Mouse (Mus musculus): ENCODE results near the gene Chit1.

The Chit1 gene

DNA sequence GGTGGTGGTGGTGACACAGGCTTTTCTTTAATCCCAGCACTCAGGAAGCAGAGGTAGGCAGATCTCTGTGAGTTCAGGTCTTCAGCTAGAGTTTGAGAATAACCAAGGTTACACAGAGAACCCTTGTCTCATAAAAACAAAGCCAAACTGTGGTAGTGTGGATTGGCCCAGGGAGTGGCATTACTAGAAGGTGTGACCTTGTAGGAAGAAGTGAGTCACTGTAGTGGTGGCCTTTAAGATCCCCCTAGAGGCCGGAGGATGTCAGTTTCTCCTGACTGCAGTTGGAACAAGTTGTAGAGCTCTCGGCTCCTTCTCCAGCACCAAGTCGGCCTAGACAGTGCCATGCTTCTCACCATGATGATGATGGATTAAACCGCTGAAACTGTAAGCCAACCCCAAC, at the start of gene Chit1:
Gene Chit1 (plus strand): TSS at position 264 of the 400 bp plus-strand sequence.
- no peak for DNase-seq

DNA sequence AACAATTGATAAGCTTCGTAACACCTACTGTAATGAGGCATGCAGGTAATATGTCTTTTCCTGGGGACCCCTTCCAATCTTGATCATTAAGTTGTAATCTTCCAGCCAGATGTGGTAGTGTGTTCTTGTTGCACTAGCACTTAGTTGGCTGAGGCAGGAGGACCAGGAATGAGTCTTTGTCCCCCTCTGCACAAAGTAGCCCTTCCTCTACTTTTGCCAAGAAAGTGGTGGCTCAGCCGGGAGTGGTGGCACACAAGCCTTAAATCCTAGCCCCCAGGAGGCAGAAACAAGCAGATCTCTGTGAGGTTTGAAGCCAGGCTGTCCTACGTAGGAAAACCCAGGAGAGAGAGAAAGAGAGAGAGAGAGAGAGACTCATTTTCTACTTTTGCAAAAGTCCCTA, 49.1 kb upstream of the Chit1 start:
- no peak for DNase-seq

DNA sequence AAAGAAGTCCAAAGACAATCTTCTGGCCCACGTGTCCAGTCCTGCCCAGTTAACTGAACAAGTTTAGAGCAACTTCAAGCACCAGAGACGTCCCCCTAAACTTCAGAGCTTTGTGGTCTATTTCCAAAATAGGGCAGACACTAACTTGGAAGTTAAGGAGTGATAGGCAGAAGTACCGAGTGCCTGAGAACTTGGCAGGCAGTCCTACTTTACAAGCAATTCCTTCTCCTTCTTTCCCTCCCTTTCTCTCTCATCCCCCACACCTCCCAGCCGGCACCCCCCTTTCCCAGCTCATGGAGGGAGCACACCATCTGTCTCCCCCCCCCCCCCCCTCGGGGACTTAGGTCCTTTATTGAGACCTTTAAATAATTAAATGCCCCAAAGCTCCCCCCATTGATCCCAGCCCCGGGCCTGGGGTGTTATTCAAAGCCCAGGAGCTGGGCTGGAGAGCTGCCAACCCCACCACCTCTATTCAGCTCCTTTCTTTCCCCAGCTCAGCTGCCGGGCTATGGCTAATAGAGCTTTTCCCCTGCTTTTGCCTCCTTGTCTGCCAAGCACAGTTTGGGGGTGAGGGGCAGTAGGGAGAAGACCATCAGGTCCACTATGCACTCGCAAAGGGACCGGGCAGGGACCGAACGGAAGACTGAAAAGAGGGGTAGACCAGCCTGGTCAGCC, 48.5 kb upstream of the Chit1 start:
- peak; percentile 71 to 78 for DNase-seq

DNA sequence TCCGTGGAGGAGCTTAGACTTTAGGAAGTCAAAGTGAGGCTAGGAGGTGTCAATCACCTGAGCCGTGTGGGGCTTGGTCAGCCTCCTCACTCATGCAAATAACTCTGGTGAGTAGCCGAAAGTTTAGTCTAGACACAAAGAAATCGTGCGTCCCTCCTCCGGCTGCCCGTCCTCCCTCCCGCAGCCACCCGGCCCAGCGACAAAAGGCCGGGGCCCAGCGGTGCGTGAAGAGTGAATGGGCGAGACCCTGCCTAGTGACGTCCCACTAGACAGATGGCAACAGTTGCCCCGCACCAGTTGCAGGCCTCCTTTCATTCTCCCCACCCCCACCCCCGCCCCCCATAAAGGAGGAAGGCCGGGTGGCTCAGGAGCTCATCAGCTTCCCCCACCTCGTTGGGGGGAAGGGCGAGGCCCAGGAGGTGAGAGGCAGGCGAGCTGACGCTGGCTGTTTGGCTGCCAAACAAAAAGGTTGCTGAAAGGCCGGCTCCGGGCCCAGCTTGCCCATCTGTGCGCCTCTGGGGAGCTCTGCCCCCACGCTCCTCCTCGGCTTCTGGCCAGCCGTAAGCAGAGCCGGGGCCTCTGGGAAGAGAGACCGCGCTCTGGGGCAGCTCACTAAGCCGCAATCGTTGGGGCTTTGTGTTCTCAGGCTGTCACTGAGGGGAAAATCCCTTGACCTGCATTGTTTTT, 47.8 kb upstream of the Chit1 start:
- DNase-seq = peak; percentile 81 to 89

DNA sequence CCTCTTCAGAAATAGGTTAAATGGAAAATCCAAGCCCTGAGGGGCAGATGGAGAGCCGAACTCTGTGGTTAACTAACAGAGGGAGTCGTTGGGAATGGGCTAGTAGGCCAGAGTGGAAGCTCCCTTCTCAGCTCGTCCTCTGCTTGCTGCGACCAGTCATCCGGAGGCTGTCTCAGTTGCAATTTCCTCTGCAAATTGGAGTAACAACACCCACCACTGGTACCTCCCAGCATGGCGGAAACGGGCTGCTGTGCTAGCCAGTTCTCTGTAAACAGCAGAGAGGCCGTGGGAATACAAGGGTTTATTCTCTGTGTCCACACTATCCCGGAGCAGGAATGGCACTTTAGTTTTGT, 47.3 kb upstream of the Chit1 start:
- DNase-seq = no peak

DNA sequence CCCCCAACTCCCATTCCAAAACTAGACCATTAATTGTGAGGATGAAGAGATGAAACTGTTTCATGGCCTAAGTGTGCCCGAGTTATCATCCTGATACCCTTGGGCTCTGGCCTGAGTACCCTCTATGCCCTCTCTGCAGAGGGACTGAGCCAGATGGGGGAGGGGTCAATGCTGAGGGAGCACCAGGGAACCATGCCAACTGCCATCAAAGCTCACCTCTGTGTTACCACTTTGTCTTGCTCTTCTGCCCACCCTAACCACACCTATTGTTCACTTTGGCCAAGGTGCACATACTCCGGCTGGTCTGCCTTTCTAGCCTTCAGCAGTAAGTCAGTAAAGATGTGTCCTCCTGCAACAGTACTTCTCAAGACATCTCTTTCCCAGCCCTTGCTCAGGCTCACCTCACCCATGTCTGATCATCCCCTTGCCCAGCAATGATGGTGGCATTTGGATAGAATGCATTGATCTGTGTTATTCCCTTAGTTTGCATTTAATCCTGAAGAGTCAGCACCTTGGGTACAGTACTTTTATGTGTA, 46.7 kb upstream of the Chit1 start:
- no peak for DNase-seq

DNA sequence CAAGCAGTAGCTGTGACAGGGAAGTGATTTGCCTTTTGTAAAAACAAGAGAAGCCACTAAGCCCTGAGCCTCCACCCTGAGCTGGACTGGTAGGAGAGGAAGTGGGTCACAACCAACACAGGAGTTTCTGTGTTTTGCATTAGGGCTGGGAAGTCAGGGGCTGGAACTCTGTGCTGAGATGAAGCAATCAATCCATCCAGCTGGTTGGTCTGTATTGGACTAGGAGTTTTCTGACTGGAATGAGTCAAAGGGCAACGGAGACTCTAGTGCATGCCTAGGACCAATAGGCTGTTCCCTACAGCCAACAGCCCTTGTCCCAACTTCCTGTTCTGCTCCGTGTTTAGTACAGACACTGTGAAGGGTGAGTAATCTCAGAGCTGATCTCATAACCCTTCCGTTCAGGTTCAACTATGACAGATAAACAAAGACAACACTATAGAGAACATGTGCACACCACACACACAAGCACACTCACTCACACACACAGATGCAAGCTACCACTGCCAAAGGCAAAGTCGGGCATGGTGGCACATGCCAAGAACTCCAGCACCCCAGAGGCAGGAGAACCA, 45.7 kb upstream of the Chit1 start:
- no peak for DNase-seq

DNA sequence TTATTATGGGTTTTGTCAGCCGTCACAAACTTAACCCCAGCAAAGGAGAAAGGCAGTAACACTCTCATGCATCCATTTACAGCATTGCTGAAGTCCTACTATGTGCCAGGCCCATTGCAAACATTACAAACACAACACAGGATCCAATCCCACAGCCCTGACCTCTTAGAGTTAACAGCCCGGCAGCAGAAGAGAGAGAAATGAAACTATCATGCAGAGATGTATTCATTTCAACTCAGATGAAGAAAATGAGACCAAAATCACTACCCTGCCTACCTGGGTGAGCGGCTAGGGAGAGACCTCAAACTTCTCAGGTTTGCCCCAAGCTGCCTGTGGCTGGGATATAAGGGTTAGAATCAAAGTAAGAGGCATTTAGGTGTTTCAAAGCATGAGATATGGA, 44.5 kb upstream of the Chit1 start:
- DNase-seq = no peak

DNA sequence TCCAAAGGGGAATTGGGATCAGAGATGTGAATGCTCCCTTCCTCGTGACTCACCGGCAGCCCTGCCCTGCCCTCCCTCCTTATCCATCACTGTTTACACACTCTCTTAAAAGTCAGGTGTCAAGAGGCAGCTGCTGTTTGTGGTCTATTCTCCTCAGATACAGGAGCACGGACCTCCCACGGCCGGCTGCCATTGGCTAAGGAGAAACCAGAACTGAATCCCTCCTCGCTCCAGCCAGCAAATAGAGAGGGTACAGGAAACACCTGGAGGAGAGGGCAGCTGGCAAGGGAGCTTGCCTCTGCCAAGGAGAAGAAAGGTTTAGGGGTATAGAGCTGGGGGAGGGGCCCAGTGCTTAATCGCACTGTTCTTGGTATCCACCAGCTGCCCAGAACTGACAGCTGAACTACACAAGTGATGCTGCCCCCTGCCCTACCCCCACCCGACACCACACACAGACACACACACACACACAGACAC, 43.9 kb upstream of the Chit1 start:
- DNase-seq = peak; percentile 35 to 48

DNA sequence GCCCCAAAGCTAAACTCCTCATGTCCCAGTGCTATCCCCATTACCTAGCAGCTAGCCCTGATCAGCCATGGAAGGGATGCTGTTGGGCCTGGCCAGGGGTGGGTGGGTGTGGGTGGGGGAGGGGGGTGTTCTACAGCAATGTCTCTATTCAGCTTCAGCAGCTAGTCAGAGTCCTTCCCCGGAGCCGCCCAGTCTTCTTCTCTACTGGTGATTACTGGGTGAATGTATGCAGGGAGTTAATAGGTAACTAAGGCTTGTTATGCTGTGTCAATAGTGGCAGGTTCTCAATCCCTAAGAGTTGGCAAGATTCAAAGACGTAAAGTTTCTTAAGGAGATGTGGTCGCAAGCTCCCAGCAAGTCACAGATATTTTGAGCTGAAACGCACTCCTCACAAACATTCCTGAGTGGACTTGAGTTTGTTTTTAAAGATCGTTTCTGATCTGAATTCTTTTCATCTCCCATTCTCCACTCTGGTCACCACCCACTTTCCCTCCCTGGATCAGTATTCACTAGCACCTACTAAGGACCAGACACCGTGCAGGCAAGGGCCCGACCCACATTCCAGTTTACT, 40.9 kb upstream of the Chit1 start:
- DNase-seq = no peak

DNA sequence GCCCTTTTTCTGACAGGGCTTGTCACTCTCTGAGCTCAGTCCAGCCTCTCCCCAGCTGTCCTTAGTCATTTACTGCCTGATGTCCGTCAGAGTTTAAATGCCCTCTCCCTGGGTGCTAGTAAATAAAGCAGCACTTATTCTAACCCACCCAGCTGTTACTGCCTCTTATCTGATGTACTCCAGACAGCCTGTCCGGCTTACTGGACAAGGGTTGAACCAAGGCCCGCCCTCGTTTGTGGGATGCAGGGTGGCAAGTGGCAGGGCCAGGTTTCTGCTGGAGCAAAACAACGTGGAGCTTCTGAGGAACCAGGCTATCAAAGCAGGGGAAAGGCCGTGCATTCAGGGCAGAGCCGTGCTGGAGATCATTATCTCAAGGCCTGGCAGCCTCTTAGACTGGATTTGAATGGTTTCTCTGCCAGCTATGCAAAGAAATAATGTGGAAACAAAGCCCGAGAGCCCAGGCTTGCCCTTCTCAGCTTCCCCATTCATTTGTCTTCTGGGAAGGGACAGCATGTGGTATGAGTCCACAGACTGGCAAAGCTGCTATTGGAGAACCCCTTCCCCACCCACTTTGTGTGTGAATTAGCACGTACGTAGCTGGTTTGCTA, 39.5 kb upstream of the Chit1 start:
- no peak for DNase-seq

DNA sequence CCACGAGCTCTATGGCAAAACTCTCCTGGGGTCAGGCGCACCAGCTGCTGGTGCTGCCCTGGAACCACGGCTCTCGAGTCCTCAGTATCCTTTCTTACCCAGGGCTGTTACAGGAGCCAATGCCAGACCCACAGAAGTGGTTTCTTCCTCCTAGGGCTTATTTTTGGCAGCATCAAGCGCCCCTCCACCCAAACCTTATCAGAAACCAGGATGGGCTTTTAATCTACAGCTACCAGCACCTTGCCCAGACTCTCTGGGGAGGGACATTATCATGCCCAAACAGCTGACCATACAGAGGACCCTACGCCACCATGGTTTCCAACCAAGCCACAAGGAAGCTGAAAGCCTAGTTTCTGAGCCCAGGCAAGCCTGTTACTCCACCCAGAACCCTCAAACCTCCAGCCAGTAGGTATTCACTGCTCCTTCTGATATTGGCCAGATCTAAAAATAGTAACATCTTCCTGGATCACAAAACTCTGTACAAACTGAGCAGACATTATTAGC, 37.9 kb upstream of the Chit1 start:
- DNase-seq = no peak

DNA sequence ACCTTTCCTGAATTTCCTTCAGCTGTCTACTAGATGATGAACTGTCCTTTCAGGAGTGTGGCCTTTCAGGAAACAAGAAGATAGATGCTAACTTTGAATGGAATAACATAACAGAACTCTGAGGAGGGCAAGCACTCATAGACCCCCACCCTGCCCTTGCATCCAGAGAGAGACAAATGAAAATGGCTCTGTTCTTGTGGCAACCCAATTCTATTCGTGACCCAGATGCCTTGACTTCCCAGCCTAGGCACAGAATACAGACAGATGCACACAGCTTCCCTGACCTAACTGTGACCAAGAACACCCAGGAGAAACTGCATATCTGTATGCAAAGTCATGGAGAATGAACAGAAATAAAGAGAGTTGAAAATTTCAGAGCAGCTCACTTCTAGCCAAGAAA, 37.4 kb upstream of the Chit1 start:
- no peak for DNase-seq

DNA sequence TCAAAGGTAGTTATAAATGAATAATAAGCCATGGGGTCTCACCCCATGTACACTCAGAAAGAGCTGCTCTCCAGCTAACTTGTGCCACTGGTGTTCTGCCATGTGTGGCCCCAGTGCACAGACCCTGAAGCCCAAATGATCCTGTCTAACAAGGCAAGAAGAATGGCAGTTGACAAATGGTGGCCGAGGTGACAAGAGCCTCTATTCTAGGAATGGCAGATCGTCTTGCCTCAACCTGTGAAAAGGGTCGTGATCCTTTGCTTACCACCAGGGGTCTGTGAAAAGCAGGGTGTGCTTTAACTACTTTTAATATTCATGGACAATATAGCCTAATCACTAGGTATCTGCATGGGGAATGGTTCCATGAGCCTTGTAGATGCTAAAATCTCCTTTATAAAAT, 36.9 kb upstream of the Chit1 start:
- DNase-seq = no peak

DNA sequence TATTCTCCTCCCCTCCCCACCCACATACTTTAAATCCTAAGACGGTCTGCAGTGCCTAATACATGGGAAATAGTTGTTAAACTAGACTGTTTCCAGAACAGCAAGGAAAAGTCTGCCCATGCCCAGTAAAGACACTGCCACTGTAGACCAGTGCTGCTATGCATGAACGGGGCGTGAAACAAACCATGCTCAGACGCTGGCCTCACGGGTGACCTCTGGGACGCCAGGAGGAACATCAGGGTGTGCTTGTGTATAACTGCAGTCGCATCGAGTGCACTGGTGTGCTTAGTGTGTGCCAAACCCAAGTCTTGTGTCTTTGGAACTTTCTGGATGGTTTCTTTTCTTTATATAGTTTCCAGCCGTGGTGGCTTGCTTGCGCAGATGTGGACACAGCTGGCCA, 36.4 kb upstream of the Chit1 start:
- no peak for DNase-seq

DNA sequence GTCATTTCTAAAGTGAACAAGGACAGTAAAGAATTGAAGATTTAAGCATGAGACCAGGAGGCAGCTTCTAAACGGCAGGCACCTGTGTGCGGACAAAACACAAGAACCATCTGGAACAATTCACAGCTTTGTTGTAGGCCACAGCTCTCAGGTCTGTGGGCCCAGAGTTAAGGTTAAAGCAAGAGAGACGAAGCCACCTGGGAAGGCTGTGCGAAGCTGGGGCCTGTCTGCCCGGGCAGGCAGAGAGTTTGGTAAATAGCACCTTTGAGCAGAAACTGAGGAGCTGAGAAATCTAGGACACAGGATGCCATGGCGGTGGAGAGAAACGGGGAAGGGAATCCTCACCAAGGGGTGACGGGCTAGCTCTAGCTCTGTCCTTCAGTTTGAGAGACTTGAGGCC, 35.5 kb upstream of the Chit1 start:
- DNase-seq = no peak

DNA sequence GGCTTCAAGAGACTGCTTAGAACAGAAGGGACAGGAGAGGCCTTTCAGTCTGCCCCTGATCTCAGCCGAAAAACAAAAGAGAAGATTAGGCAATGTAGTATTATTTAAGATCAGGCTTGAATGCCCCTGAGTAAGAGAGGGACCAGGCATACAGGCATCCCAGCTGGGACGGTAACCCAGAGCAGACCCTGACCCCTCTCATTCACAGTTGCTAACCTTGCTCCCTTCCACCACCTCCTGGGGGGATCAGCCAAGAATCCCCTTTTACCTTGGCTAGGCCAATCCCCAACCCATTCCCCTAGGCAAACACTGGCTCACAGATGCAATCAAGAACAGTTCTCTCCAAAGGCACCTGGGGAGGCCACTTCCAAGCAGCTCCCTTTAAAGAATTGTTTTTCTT, 34.3 kb upstream of the Chit1 start:
- DNase-seq = peak in 1 of 2 experiments; percentile 47

DNA sequence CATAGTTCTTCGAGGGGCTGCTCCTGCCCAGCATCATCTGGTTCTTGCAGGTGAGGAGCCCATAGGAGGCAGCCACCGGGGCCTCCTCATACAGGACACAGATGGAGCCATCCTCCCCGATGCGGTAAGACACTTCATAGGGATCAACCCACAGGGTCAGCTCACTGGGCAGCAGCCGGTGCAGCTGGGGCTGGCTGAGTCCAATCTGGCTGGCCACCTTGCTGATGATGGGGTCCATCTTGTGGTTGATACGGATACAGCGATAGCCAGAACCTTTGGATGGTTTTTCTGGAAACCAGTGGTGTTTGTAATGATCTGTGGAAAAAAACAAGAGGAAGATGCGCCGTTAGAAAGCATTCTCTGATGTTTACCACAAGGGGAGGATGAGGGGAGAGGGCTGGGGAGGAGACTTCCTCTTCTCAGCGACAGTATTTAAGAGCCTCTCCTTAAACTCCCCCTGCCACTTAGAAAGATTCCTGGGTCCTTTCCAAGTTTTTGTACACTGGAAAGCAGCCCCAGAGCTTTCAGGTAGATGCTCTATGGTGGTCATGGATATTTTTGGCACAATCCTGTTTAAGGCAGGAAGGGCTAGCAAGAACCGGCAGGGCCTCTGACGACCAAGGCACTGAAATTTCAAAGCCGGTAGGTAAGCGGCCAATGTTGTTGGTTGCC, 33.5 kb upstream of the Chit1 start:
- DNase-seq = peak; percentile 79 to 80

DNA sequence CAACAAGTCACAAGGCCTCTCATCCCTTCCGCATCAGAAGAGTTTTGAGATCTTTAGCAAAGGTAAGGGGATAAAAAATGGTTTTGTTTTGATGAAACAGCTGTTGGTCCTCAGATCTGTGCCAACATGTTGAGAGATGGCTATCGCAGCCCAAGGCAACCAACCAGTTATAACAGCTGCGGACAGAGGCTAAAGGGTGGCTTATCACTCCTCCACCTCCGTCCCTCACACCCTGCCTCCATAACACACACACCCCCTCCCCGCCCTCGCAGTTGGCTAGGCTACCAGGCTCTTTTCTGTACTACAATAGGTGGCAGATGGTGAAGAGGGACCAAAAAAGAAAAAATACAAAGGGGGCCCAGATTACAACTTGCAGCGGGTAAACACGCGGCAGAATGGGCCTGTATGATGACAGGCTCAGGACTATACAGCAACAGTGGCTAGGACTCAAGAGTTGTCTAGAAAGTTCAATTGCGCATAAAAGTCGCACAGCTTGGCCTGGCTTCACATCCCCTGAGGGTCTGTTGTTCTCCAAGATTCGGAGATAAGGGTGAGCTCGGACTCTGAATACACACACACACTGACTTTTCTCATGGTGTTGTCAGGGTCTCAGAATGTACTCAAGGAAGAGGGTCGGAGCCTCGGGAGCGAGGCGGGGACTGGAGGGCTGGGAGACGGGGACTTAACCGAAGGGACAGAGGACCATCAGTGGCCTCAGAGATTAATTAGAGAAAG, 32.8 kb upstream of the Chit1 start:
- peak; percentile 64 to 69 for DNase-seq

DNA sequence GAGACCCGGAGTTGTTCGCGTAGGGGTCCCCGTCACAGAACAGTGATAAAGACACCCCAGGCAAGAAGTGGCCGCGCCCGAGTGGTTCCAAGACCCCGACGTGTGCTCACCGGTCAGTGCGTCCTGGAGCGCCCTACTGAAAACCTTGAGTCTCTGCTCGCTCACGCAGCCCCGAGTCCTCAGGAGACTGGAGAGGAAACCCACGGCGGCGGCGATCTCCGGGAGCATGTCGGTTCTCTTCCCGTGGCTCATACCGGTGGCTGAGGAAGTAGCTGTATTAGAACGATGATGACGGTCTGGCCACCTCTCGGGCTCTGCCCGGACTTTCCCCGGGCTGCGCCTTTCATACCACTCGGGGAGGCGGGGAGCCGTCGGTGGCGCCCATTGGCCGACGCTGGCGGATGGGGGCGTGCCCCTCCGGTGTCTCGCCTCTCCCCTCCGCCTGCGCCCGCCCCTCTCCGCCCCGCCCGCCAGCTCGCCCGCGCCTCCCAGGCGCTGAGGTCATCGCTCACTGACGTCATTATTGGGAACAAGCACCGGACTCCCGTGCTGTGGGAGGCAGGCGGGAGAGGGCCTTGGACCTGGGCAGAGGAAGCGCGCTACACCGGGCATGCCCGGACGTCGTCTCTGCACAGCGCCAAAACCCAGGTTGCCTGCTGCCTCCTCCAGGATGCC, 32.1 kb upstream of the Chit1 start, which contains the start of gene Btg2:
Gene Btg2 (minus strand): TSS at position 319 of the 675 bp plus-strand sequence.
- peak; percentile 98 to 99 for DNase-seq

All from cerebellum, postnatal 10 days (tissue).